Mouse (Mus musculus) small intestine, adult 2 months (tissue): ENCODE measurements around the gene Ccdc12.

Experiments used
- CTCF ChIP-seq: fragments of 200-500 bp; IDR thresholded peaks from 2 replicates; pipeline ENCODE4 v1.5.1; 2012; ENCODE audit warnings: low read depth, mild to moderate bottlenecking, control low read depth, inconsistent platforms, low read length, moderate library complexity, mixed read lengths; ENCODE audit not compliant: insufficient replicate concordance, insufficient read length; ENCODE audit errors: extremely low read depth
- POLR2A ChIP-seq: fragments of 200-500 bp; IDR thresholded peaks from 2 replicates; pipeline ENCODE4 v1.6.1; 2012; ENCODE audit warnings: low read depth, mild to moderate bottlenecking, control low read depth, inconsistent platforms, low read length, moderate library complexity

GRCm38 (mm10) chr9:110684100-110684831 is 28.0 kb downstream of the Ccdc12 start:
- TF ChIP-seq CTCF (no peak), POLR2A (no peak)
